Mouse (Mus musculus): ENCODE data around the gene Jam3. TPM values are rescaled to one million over a fixed set of nuclear protein-coding genes. Genes with fewer than 3 reads are reported as not detected.

Gene Jam3
- polyA plus RNA-seq, 1 experiment: 6.4 TPM

- WGBS: 96% methylated on average over 5 of the region's 5 CpGs
- no peak for TF ChIP-seq POLR2A (IDR thresholded peaks at IDR 0.05; ENCODE audit: low read depth, low read length)
- no peak for TF ChIP-seq CTCF (IDR thresholded peaks at IDR 0.05; ENCODE audit: extremely low read depth, insufficient read depth, insufficient read length, insufficient replicate concordance)
- H3K36me3 ChIP-seq (ENCODE audit: control insufficient read depth, insufficient read depth, low read length): peaks cover 17% of the 10 kb centered on the region
- H3K27me3 ChIP-seq (ENCODE audit: control insufficient read depth, insufficient read depth, low read length): no peaks in the 10 kb centered on the region
- no peaks in the 10 kb centered on the region for H3K4me1 ChIP-seq (ENCODE audit: control insufficient read depth, insufficient read depth, insufficient read length)
- no peak for DNase-seq (ENCODE audit: low read depth in 1 of 2, low spot score in 2 of 2)
- no peak overlapping the region for H3K27ac ChIP-seq (ENCODE audit: insufficient read depth, low read length)
- H3K4me3 ChIP-seq (ENCODE audit: extremely low read depth, insufficient read depth, insufficient read length): no peak overlapping the region
Observed at GRCm38 (mm10) chr9:27058341-27058740, 96.9 kb downstream of the Jam3 start.

- WGBS: 92% methylated on average over 2 of the region's 2 CpGs
- no peaks in the 10 kb centered on the region for H3K27me3 ChIP-seq (ENCODE audit: control insufficient read depth, insufficient read depth, low read length)
- peaks cover 27% of the 10 kb centered on the region for H3K36me3 ChIP-seq (ENCODE audit: control insufficient read depth, insufficient read depth, low read length)
- no peaks in the 10 kb centered on the region for H3K4me1 ChIP-seq (ENCODE audit: control insufficient read depth, insufficient read depth, insufficient read length)
- no peak overlapping the region for H3K4me3 ChIP-seq (ENCODE audit: extremely low read depth, insufficient read depth, insufficient read length)
- no peak overlapping the region for H3K27ac ChIP-seq (ENCODE audit: insufficient read depth, low read length)
- no peak for DNase-seq (ENCODE audit: low read depth in 1 of 2, low spot score in 2 of 2)
- TF ChIP-seq POLR2A (IDR thresholded peaks at IDR 0.05; ENCODE audit: low read depth, low read length) (no peak), CTCF (IDR thresholded peaks at IDR 0.05; ENCODE audit: extremely low read depth, insufficient read depth, insufficient read length, insufficient replicate concordance) (no peak)
Observed at GRCm38 (mm10) chr9:27049492-27049891, 105.7 kb downstream of the Jam3 start.

Other genes starting within 250 kb of the Jam3 start
- not detected in 2 replicates for gene Gm1110, start 232.3 kb downstream of the Jam3 start, polyA plus RNA-seq (2012; rRNA removed)
- gene Acad8, start 155.9 kb downstream of the Jam3 start, polyA plus RNA-seq (2012; rRNA removed): 5.7 and 6.6 TPM in 2 replicates
- gene Thyn1, start 155.7 kb downstream of the Jam3 start, polyA plus RNA-seq (2012; rRNA removed): 3.0 and 3.5 TPM in 2 replicates
- gene Vps26b, start 125.4 kb downstream of the Jam3 start, polyA plus RNA-seq (2012; rRNA removed): 16.2 and 23.0 TPM in 2 replicates
- gene Ncapd3, start 125.2 kb downstream of the Jam3 start, polyA plus RNA-seq (2012; rRNA removed): 17.2 and 19.8 TPM in 2 replicates
- 0.21 and 0.29 TPM in 2 replicates for gene Igsf9b, start 143.8 kb upstream of the Jam3 start, polyA plus RNA-seq (2012; rRNA removed)
- not detected in 2 replicates for gene Spata19, start 241.4 kb upstream of the Jam3 start, polyA plus RNA-seq (2012; rRNA removed)